ENCODE assay signal across 28 mouse cellular contexts in the genomic region with DNA sequence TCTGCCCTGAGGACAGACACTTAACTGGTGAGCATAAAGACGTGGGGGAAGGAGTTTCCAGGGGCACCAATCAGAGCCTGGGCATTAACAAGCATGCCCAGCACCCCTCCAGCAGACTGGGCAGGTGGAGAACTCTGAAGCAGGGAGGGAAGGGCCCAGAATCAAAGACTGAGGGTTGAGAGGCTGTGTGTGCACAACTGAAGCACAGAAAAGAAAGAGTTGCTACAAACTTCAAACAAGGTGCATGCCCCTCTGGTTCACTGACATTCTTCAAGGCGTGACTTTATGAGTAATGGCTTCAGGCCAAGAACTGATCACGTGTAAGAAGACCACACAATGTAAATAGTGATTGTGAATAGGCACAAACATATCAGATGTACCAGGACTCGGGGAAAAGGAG. TPM values are rescaled to one million over a fixed set of nuclear protein-coding genes. Genes with fewer than 3 reads are reported as not detected.
DNase-seq lines count a peak whose midpoint lies in the region; ATAC-seq and TF ChIP-seq lines count a peak whose summit lies in the region.
"Had no signal": no experiment of that assay in that cellular context is flagged by ENCODE, and none has a peak within 500 bp of the region (broad histone marks: within the 10 kb centered on the region; RNA-seq: fewer than 3 reads in every experiment).

No protein-coding gene starts in this region.

- 33% methylated on average over 4 of the region's 4 CpGs for WGBS in limb, embryonic 12.5 days
- WGBS in limb, embryonic 10.5 days, result 69% methylated on average over 4 of the region's 4 CpGs
- 28% methylated on average over 4 of the region's 4 CpGs for WGBS in intestine, embryonic 15.5 days
- WGBS in lung, postnatal 0 days, result 16% methylated on average over 4 of the region's 4 CpGs
- 24% methylated on average over 4 of the region's 4 CpGs for WGBS in stomach, embryonic 16.5 days
- WGBS in forebrain, embryonic 14.5 days, result 28% methylated on average over 4 of the region's 4 CpGs

- no peak overlapping the region for H3K4me2 ChIP-seq in limb, embryonic 12.5 days
- H3K4me2 ChIP-seq in intestine, embryonic 15.5 days (replicated peaks), result no peak overlapping the region
- H3K4me2 ChIP-seq in lung, postnatal 0 days (replicated peaks; ENCODE audit: low read depth, low read length), result no peak overlapping the region
- no peak overlapping the region for H3K4me2 ChIP-seq in stomach, embryonic 16.5 days (ENCODE audit: low read depth, low read length)
- no peak overlapping the region for H3K4me2 ChIP-seq in forebrain, embryonic 14.5 days (ENCODE audit: low read length)
- H3K4me2 ChIP-seq: embryonic facial prominence, embryonic 12.5 days; heart, embryonic 11.5 days; hindbrain, embryonic 12.5 days; liver, embryonic 15.5 days; midbrain, embryonic 13.5 days; neural tube, embryonic 13.5 days had no signal

- TF ChIP-seq EP300 in lung, postnatal 0 days (IDR thresholded peaks at IDR 0.05), result no peak

- no peaks in the 10 kb centered on the region for H3K9me3 ChIP-seq in limb, embryonic 12.5 days
- no peaks in the 10 kb centered on the region for H3K9me3 ChIP-seq in limb, embryonic 10.5 days (replicated peaks)
- H3K9me3 ChIP-seq in intestine, embryonic 15.5 days, result no peaks in the 10 kb centered on the region
- no peaks in the 10 kb centered on the region for H3K9me3 ChIP-seq in lung, postnatal 0 days (ENCODE audit: low read length)
- H3K9me3 ChIP-seq in stomach, embryonic 16.5 days (replicated peaks; ENCODE audit: control insufficient read depth, low read length), result no peaks in the 10 kb centered on the region
- peaks cover 3% of the 10 kb centered on the region; the same call in 1 of the 2 replicates for H3K9me3 ChIP-seq in forebrain, embryonic 14.5 days (replicated peaks; ENCODE audit: control insufficient read depth, low read length)
- H3K9me3 ChIP-seq: embryonic facial prominence, embryonic 12.5 days; hindbrain, embryonic 12.5 days; liver, embryonic 15.5 days; midbrain, embryonic 13.5 days; neural tube, embryonic 13.5 days had no signal

- no peaks in the 10 kb centered on the region for H3K36me3 ChIP-seq in limb, embryonic 12.5 days
- H3K36me3 ChIP-seq in limb, embryonic 10.5 days, result no peaks in the 10 kb centered on the region
- H3K36me3 ChIP-seq in intestine, embryonic 15.5 days, result no peaks in the 10 kb centered on the region
- H3K36me3 ChIP-seq in lung, postnatal 0 days (ENCODE audit: insufficient read depth, low read length), result no peaks in the 10 kb centered on the region
- H3K36me3 ChIP-seq in stomach, embryonic 16.5 days (ENCODE audit: control insufficient read depth, insufficient read depth, low read length), result no peaks in the 10 kb centered on the region
- no peaks in the 10 kb centered on the region for H3K36me3 ChIP-seq in forebrain, embryonic 14.5 days (ENCODE audit: control insufficient read depth, insufficient read depth, low read length)
- H3K36me3 ChIP-seq: embryonic facial prominence, embryonic 12.5 days; forebrain, embryonic 10.5 days; hindbrain, embryonic 12.5 days; liver, embryonic 15.5 days; midbrain, embryonic 13.5 days; neural tube, embryonic 13.5 days had no signal

- H3K9ac ChIP-seq in limb, embryonic 12.5 days (replicated peaks), result no peak overlapping the region
- H3K9ac ChIP-seq in intestine, embryonic 15.5 days, result no peak overlapping the region
- H3K9ac ChIP-seq in lung, postnatal 0 days (replicated peaks; ENCODE audit: low read depth), result no peak overlapping the region
- no peak overlapping the region for H3K9ac ChIP-seq in stomach, embryonic 16.5 days (ENCODE audit: low read length)
- H3K9ac ChIP-seq in forebrain, embryonic 14.5 days (ENCODE audit: low read length), result no peak overlapping the region
- H3K9ac ChIP-seq: embryonic facial prominence, embryonic 12.5 days; hindbrain, embryonic 12.5 days; liver, embryonic 15.5 days; midbrain, embryonic 13.5 days; neural tube, embryonic 13.5 days had no signal

- H3K4me3 ChIP-seq in limb, embryonic 12.5 days (replicated peaks), result no peak overlapping the region
- H3K4me3 ChIP-seq in limb, embryonic 10.5 days, result no peak overlapping the region
- no peak overlapping the region for H3K4me3 ChIP-seq in intestine, embryonic 15.5 days (replicated peaks)
- H3K4me3 ChIP-seq in lung, postnatal 0 days (ENCODE audit: low read depth, low read length), result no peak overlapping the region
- H3K4me3 ChIP-seq in stomach, embryonic 16.5 days (replicated peaks; ENCODE audit: low read length), result no peak overlapping the region
- H3K4me3 ChIP-seq in forebrain, embryonic 14.5 days (ENCODE audit: low read depth, low read length), result no peak overlapping the region
- H3K4me3 ChIP-seq: embryonic facial prominence, embryonic 12.5 days; forebrain, embryonic 10.5 days; hindbrain, embryonic 12.5 days; liver, embryonic 15.5 days; midbrain, embryonic 13.5 days; neural tube, embryonic 13.5 days had no signal

- DNase-seq in limb, embryonic 10.5 days (ENCODE audit: low spot score), result no peak
- DNase-seq in lung, postnatal 0 days (ENCODE audit: low spot score), result peak; percentile 75
- DNase-seq in forebrain, embryonic 14.5 days (ENCODE audit: low spot score), result no peak
- no peak for DNase-seq in cerebellum, adult 11-12 months
- DNase-seq: adrenal gland, postnatal 25 days; cerebellum, adult 2 months; cerebellum, postnatal 14 days; gastrocnemius, postnatal 25 days; heart, adult 11 months; heart, postnatal 36 days; kidney, adult 18-20 months; kidney, postnatal 4 days; layer of hippocampus, postnatal 36 days; left cerebral cortex, postnatal 4 days; right cerebral cortex, postnatal 4 days; thymus, postnatal 14 days had no signal

- H3K27ac ChIP-seq in limb, embryonic 12.5 days, result no peak overlapping the region
- no peak overlapping the region for H3K27ac ChIP-seq in limb, embryonic 10.5 days
- H3K27ac ChIP-seq in intestine, embryonic 15.5 days, result no peak overlapping the region
- H3K27ac ChIP-seq in lung, postnatal 0 days (ENCODE audit: low read length), result no peak overlapping the region; the same call in 1 of the 2 replicates
- H3K27ac ChIP-seq in stomach, embryonic 16.5 days (ENCODE audit: low read length), result peak overlapping the region; percentile 74; the same call in 1 of the 2 replicates
- H3K27ac ChIP-seq in forebrain, embryonic 14.5 days (ENCODE audit: low read depth, low read length), result no peak overlapping the region
- H3K27ac ChIP-seq: embryonic facial prominence, embryonic 12.5 days; forebrain, embryonic 10.5 days; hindbrain, embryonic 12.5 days; hindbrain, postnatal 0 days; liver, embryonic 15.5 days; macrophage; midbrain, embryonic 13.5 days; neural tube, embryonic 13.5 days had no signal

- H3K4me1 ChIP-seq in limb, embryonic 12.5 days (replicated peaks), result peaks cover 30% of the 10 kb centered on the region
- peaks cover 4% of the 10 kb centered on the region for H3K4me1 ChIP-seq in limb, embryonic 10.5 days
- no peaks in the 10 kb centered on the region for H3K4me1 ChIP-seq in intestine, embryonic 15.5 days (replicated peaks)
- no peaks in the 10 kb centered on the region for H3K4me1 ChIP-seq in lung, postnatal 0 days (ENCODE audit: insufficient read depth, low read depth, low read length)
- H3K4me1 ChIP-seq in stomach, embryonic 16.5 days (ENCODE audit: control insufficient read depth, insufficient read depth, low read length), result no peaks in the 10 kb centered on the region
- no peaks in the 10 kb centered on the region for H3K4me1 ChIP-seq in forebrain, embryonic 14.5 days (ENCODE audit: control insufficient read depth, insufficient read depth, low read length)
- H3K4me1 ChIP-seq: hindbrain, embryonic 12.5 days; liver, embryonic 15.5 days had no signal

- peak; percentile 41 for ATAC-seq in limb, embryonic 12.5 days (ENCODE audit: insufficient number of reproducible peaks, insufficient read depth, low FRiP score, low TSS enrichment, low read depth)
- peak; percentile 63 for ATAC-seq in intestine, embryonic 15.5 days
- ATAC-seq in lung, postnatal 0 days, result peak; percentile 95
- peak; percentile 79; the same call in 1 of the 2 replicates for ATAC-seq in stomach, embryonic 16.5 days (ENCODE audit: insufficient read depth, low FRiP score)
- ATAC-seq in forebrain, embryonic 14.5 days, result no peak
- ATAC-seq: hindbrain, postnatal 0 days; midbrain, embryonic 13.5 days had no signal

- no peak for TF ChIP-seq CTCF in lung, postnatal 0 days (IDR thresholded peaks at IDR 0.05)

- H3K27me3 ChIP-seq in limb, embryonic 12.5 days, result no peaks in the 10 kb centered on the region
- no peaks in the 10 kb centered on the region for H3K27me3 ChIP-seq in limb, embryonic 10.5 days (ENCODE audit: low read depth, poor library complexity, severe bottlenecking)
- H3K27me3 ChIP-seq in intestine, embryonic 15.5 days (replicated peaks), result no peaks in the 10 kb centered on the region
- H3K27me3 ChIP-seq in lung, postnatal 0 days (replicated peaks; ENCODE audit: insufficient read depth, low read length), result no peaks in the 10 kb centered on the region
- H3K27me3 ChIP-seq in stomach, embryonic 16.5 days (ENCODE audit: control insufficient read depth, insufficient read depth, low read length), result no peaks in the 10 kb centered on the region
- no peaks in the 10 kb centered on the region for H3K27me3 ChIP-seq in forebrain, embryonic 14.5 days (replicated peaks; ENCODE audit: control insufficient read depth, insufficient read depth, low read length)
- H3K27me3 ChIP-seq: embryonic facial prominence, embryonic 12.5 days; hindbrain, embryonic 12.5 days; liver, embryonic 15.5 days; midbrain, embryonic 13.5 days; neural tube, embryonic 13.5 days had no signal

RNA-seq across cellular contexts. Expression of a gene that starts 24.9 kb away (rescaled TPM):
- polyA plus RNA-seq in limb, embryonic 12.5 days (2016; fragmentation: Nextera tagmentation; extraction: Ambion mirVana), result 4.1 and 8.0 TPM in 2 replicates
- 0.30 and 0.55 TPM in 2 replicates for polyA plus RNA-seq in limb, embryonic 10.5 days (2016; fragmentation: Nextera tagmentation; extraction: Ambion mirVana)
- 11.4 and 14.2 TPM in 2 replicates for polyA plus RNA-seq in intestine, embryonic 15.5 days (2015; fragmentation: Nextera tagmentation; extraction: Ambion mirVana)
- 40.8 and 47.4 TPM in 2 replicates for polyA plus RNA-seq in lung, postnatal 0 days (2015; fragmentation: Nextera tagmentation; extraction: Ambion mirVana)
- 42.3 and 47.6 TPM in 2 replicates for polyA plus RNA-seq in stomach, embryonic 16.5 days (2015; fragmentation: Nextera tagmentation; extraction: Ambion mirVana)
- 1.5 and 2.7 TPM in 2 replicates for polyA plus RNA-seq in forebrain, embryonic 14.5 days (2014; fragmentation: Nextera tagmentation; extraction: Ambion mirVana)
- polyA plus RNA-seq: macrophage had no signal
